Comparison of ENCODE assay signal across 30 mouse cellular contexts in the genomic region with DNA sequence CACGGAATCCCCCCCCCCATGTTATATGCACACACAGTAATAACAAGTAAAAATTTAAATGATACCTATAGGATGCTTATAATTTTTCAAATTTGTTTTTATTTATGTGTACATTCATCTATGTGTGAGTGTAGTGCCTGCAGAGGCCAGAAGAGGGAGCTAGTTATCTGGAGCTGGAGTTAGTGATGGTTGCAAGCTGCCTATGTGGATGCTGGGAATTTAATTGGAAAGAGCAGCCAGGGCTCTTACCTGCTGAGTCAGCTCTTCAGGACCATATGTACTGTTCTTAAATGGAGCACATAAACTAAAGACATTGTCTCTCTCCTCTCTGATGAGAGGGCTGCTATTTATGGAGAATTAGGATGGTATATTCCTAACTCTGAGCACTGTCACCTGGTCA. TPM values are rescaled to one million over a fixed set of nuclear protein-coding genes. Genes with fewer than 3 reads are reported as not detected.
A peak's percentile ranks its signal among the peaks of the same experiment; 100 is the strongest.
DNase-seq lines count a peak whose midpoint lies in the region; TF ChIP-seq lines count a peak whose summit lies in the region.
"Had no signal": no experiment of that assay in that cellular context is flagged by ENCODE, and none has a peak within 500 bp of the region (broad histone marks: within the 10 kb centered on the region; RNA-seq: fewer than 3 reads in every experiment).

No protein-coding gene starts in this region.

- peak; percentile 8; the same call in 1 of the 2 replicates for TF ChIP-seq CTCF in gastrocnemius, adult 2 months (IDR thresholded peaks at IDR 0.05)
- TF ChIP-seq CTCF in layer of hippocampus, adult 2 months (conservative IDR thresholded peaks at IDR 0.05), result peak; percentile 47
- peak; percentile 78 for TF ChIP-seq CTCF in E14TG2a.4 (conservative IDR thresholded peaks at IDR 0.05; ENCODE audit: low read length)

- H3K27me3 ChIP-seq in E14TG2a.4 (ENCODE audit: insufficient read depth, low read length), result peaks cover 40% of the 10 kb centered on the region

- H3K4me3 ChIP-seq in gastrocnemius, adult 2 months, result no peak overlapping the region
- H3K4me3 ChIP-seq in layer of hippocampus, adult 2 months, result no peak overlapping the region
- H3K4me3 ChIP-seq in E14TG2a.4 (replicated peaks; ENCODE audit: low read length), result no peak overlapping the region
- H3K4me3 ChIP-seq: embryonic facial prominence, embryonic 10.5 days; heart, embryonic 15.5 days; hindbrain, embryonic 15.5 days; kidney, embryonic 15.5 days; limb, embryonic 13.5 days; liver, embryonic 13.5 days; lung, embryonic 15.5 days; midbrain, embryonic 10.5 days; neural tube, embryonic 15.5 days had no signal

- H3K27ac ChIP-seq in gastrocnemius, adult 2 months, result no peak overlapping the region
- no peak overlapping the region for H3K27ac ChIP-seq in layer of hippocampus, adult 2 months
- H3K27ac ChIP-seq: embryonic facial prominence, embryonic 10.5 days; heart, embryonic 15.5 days; hindbrain, embryonic 15.5 days; kidney, embryonic 15.5 days; limb, embryonic 13.5 days; liver, embryonic 13.5 days; midbrain, embryonic 10.5 days; neural tube, embryonic 15.5 days had no signal

- no peaks in the 10 kb centered on the region for H3K36me3 ChIP-seq in E14TG2a.4 (ENCODE audit: insufficient read depth, low read length)
- H3K36me3 ChIP-seq: embryonic facial prominence, embryonic 10.5 days; heart, embryonic 15.5 days; hindbrain, embryonic 15.5 days; kidney, embryonic 15.5 days; limb, embryonic 13.5 days; liver, embryonic 13.5 days; lung, embryonic 15.5 days; midbrain, embryonic 10.5 days; neural tube, embryonic 15.5 days had no signal

- H3K4me1 ChIP-seq in E14TG2a.4 (replicated peaks; ENCODE audit: low read depth, low read length), result no peaks in the 10 kb centered on the region
- H3K4me1 ChIP-seq: embryonic facial prominence, embryonic 10.5 days; hindbrain, embryonic 15.5 days; kidney, embryonic 15.5 days; liver, embryonic 13.5 days; midbrain, embryonic 10.5 days; neural tube, embryonic 15.5 days had no signal

- intact Hi-C loops in gastrocnemius, adult 2 months (cut with DNase I), result no loop called here
- intact Hi-C loops in gastrocnemius, postnatal 36 days (cut with DNase I), result no loop called here

- no peaks in the 10 kb centered on the region for H3K9me3 ChIP-seq in E14TG2a.4 (ENCODE audit: low read length)
- H3K9me3 ChIP-seq: embryonic facial prominence, embryonic 10.5 days; heart, embryonic 15.5 days; hindbrain, embryonic 15.5 days; liver, embryonic 13.5 days; lung, embryonic 15.5 days; midbrain, embryonic 10.5 days; neural tube, embryonic 15.5 days had no signal

- DNase-seq in gastrocnemius, adult 2 months, result no peak
- no peak for DNase-seq in gastrocnemius, postnatal 36 days
- no peak for DNase-seq in layer of hippocampus, adult 2 months (ENCODE audit: low spot score in 2 of 2)
- DNase-seq in layer of hippocampus, adult 8-10 months (ENCODE audit: low spot score in 2 of 2), result no peak
- DNase-seq in R1 (ENCODE audit: low read depth, low spot score), result peak; percentile 60
- DNase-seq in adrenal gland, adult 2 months, result no peak
- no peak for DNase-seq in layer of hippocampus, adult 18-20 months (ENCODE audit: low spot score in 2 of 2)
- DNase-seq: adrenal gland, postnatal 36 days; cerebellum, adult 11-12 months; cerebellum, postnatal 10 days; gastrocnemius, postnatal 25 days; layer of hippocampus, postnatal 36 days; liver, embryonic 13.5 days; thymus, postnatal 14 days had no signal

RNA-seq across cellular contexts. Expression of a gene that starts 17.2 kb away (rescaled TPM):
- total RNA-seq in gastrocnemius, adult 2 months (2021), result under 1 TPM in 1 of 2 experiments, not detected in 1; 0.28 TPM
- total RNA-seq in gastrocnemius, postnatal 36 days (2021), result not detected
- total RNA-seq in layer of hippocampus, adult 2 months (2021), result not detected
- total RNA-seq in layer of hippocampus, adult 8-10 months (2022), result not detected
- under 1 TPM; 0.12 to 0.66 TPM for total RNA-seq in adrenal gland, adult 2 months (2021)
- polyA plus RNA-seq in adrenal gland, adult 2 months (2012; rRNA removed), result 0.22 and 0.38 TPM in 2 replicates
- total RNA-seq in layer of hippocampus, adult 18-20 months (2021), result not detected
- total RNA-seq: hematopoietic stem cell, adult 5-6 weeks; layer of hippocampus, postnatal 36 days; left cerebral cortex, postnatal 25 days had no signal
- polyA plus RNA-seq: cortical plate, adult 2 months; forebrain, embryonic 16.5 days; intestine, embryonic 14.5 days; large intestine, adult 2 months; spleen, adult 2 months had no signal

Comparison
In these comparisons a context has a peak if more than half of its experiments do, and no peak if none do; other contexts are left out.
1. CTCF ChIP-seq: peak in every context shown above with its lines; median percentile 78 in E14TG2a.4; 47 in layer of hippocampus, adult 2 months; 8 in gastrocnemius, adult 2 months.